Mouse (Mus musculus) limb, embryonic 15.5 days (tissue): Measurements from ENCODE around the gene Gzmg. TPM values are rescaled to one million over a fixed set of nuclear protein-coding genes. Genes with fewer than 3 reads are reported as not detected.
"Not testable (repeated sequence)": the region's sequence is repeated elsewhere in the genome, so short reads cannot be mapped to it uniquely, and the experiment has no call there.

ENCODE experiments used
- ATAC-seq: fragments of 200-750 bp; cut with Nextera tagmentation; 2 replicates; pipeline ENCODE4 v1.8.0; 2017; ENCODE audit warnings: low read depth, moderate TSS enrichment; ENCODE audit not compliant: insufficient number of reproducible peaks, low FRiP score, low TSS enrichment
- H3K27ac ChIP-seq: fragments of 300-500 bp; sonication (generic); 2 replicates; pipeline ENCODE4 v1.5.1; 2015; ENCODE audit warnings: moderate library complexity, mild to moderate bottlenecking, inconsistent platforms
- H3K27me3 ChIP-seq: fragments of 300-500 bp; sonication (generic); 2 replicates; pipeline ENCODE4 v1.6.1; 2015; ENCODE audit warnings: inconsistent platforms
- H3K36me3 ChIP-seq: fragments of 300-500 bp; sonication (generic); 2 replicates; pipeline ENCODE4 v1.6.1; 2015; ENCODE audit warnings: inconsistent platforms
- H3K4me1 ChIP-seq: fragments of 300-500 bp; sonication (generic); 2 replicates; pipeline ENCODE4 v1.6.1; 2015; ENCODE audit warnings: inconsistent platforms
- H3K4me2 ChIP-seq: fragments of 300-500 bp; sonication (generic); 2 replicates; pipeline ENCODE4 v1.6.1; 2015; ENCODE audit warnings: mild to moderate bottlenecking, inconsistent platforms
- H3K4me3 ChIP-seq: fragments of 300-500 bp; sonication (generic); 2 replicates; pipeline ENCODE4 v1.5.1; 2015; ENCODE audit warnings: mild to moderate bottlenecking, inconsistent platforms
- H3K9ac ChIP-seq: fragments of 300-500 bp; sonication (generic); 2 replicates; pipeline ENCODE4 v1.6.1; 2015; ENCODE audit warnings: inconsistent platforms
- H3K9me3 ChIP-seq: fragments of 300-500 bp; sonication (generic); 2 replicates; pipeline ENCODE4 v1.6.1; 2016; ENCODE audit warnings: inconsistent platforms
- WGBS: fragments of 180-500 bp; shearing (Covaris S2); methylation state at CpG from one replicate; pipeline ENCODE4 v1.1.7; 2015; 5-methylcytosine and 5-hydroxymethylcytosine counted together
- polyA plus RNA-seq: library from polyadenylated mRNA; unstranded; fragments of >200 nt; fragmentation: Nextera tagmentation; extraction: Ambion mirVana; gene quantifications from 2 replicates; pipeline ENCODE4 v1.2.1, GENCODE M21; 2015

The Gzmg gene
- not detected in 2 replicates for polyA plus RNA-seq

- not testable (repeated sequence) for H3K27ac ChIP-seq, H3K4me2 ChIP-seq, H3K4me1 ChIP-seq, H3K36me3 ChIP-seq, ATAC-seq, H3K9me3 ChIP-seq, H3K4me3 ChIP-seq, H3K9ac ChIP-seq, H3K27me3 ChIP-seq
- WGBS: 78% methylated on average over 2 of the region's 2 CpGs
Observed at GRCm38 (mm10) chr14:56159479-56159878, at the start of gene Gzmg. Gzmg (minus strand) TSS chr14:56159579.

- H3K4me2 ChIP-seq: no peak overlapping the region
- ATAC-seq: no peak
- H3K9ac ChIP-seq: no peak overlapping the region
- no peaks in the 10 kb centered on the region for H3K4me1 ChIP-seq
- H3K27me3 ChIP-seq: no peaks in the 10 kb centered on the region
- no peak overlapping the region for H3K27ac ChIP-seq
- WGBS: 83% methylated on average over 1 of the region's 1 CpGs
- H3K4me3 ChIP-seq: no peak overlapping the region
- H3K36me3 ChIP-seq: no peaks in the 10 kb centered on the region
- no peaks in the 10 kb centered on the region for H3K9me3 ChIP-seq
Observed at GRCm38 (mm10) chr14:56205613-56206012, 46.2 kb upstream of the Gzmg start.

GRCm38 (mm10) chr14:56205021-56205420 is 45.6 kb upstream of the Gzmg start:
- H3K9ac ChIP-seq, ATAC-seq, H3K27ac ChIP-seq, H3K4me1 ChIP-seq, H3K9me3 ChIP-seq, H3K27me3 ChIP-seq, H3K4me3 ChIP-seq, H3K36me3 ChIP-seq, H3K4me2 ChIP-seq: not testable (repeated sequence)
- 32% methylated on average over 5 of the region's 5 CpGs for WGBS

DNA sequence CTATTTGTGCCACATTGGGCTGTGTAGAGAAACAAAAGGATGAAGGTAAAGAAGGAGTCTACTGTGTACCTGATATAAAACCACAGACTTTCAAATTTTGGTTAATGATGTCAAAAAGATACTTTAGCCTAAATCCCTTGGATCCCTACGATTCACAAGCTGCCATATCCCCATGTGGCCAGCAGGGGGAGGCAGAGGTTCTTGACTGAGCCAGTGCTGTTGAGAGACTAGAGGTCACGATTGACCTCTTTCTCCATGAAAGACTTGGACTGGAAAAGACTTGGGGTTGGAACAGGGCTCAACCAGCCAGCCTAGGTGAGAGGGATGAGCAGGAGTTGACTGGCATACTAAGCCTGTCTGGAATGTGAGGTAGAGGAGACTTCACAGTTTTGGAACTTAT is 44.6 kb upstream of the Gzmg start:
- H3K27ac ChIP-seq: no peak overlapping the region

GRCm38 (mm10) chr14:56186946-56187345 is 27.6 kb upstream of the Gzmg start:
- no peaks in the 10 kb centered on the region for H3K4me1 ChIP-seq
- 62% methylated on average over 6 of the region's 6 CpGs for WGBS
- H3K9me3 ChIP-seq: no peaks in the 10 kb centered on the region
- H3K9ac ChIP-seq: no peak overlapping the region
- no peak overlapping the region for H3K27ac ChIP-seq
- H3K4me3 ChIP-seq: no peak overlapping the region
- no peak overlapping the region for H3K4me2 ChIP-seq
- H3K27me3 ChIP-seq: no peaks in the 10 kb centered on the region
- no peak for ATAC-seq
- H3K36me3 ChIP-seq: no peaks in the 10 kb centered on the region

More for the DNA sequence above, 44.6 kb upstream of the Gzmg start:
- no peaks in the 10 kb centered on the region for H3K27me3 ChIP-seq
- H3K9me3 ChIP-seq: no peaks in the 10 kb centered on the region
- H3K36me3 ChIP-seq: no peaks in the 10 kb centered on the region
- H3K4me2 ChIP-seq: no peak overlapping the region
- WGBS: 8% methylated on average over 2 of the region's 2 CpGs
- H3K9ac ChIP-seq: no peak overlapping the region
- no peaks in the 10 kb centered on the region for H3K4me1 ChIP-seq
- no peak for ATAC-seq
- H3K4me3 ChIP-seq: no peak overlapping the region

DNA sequence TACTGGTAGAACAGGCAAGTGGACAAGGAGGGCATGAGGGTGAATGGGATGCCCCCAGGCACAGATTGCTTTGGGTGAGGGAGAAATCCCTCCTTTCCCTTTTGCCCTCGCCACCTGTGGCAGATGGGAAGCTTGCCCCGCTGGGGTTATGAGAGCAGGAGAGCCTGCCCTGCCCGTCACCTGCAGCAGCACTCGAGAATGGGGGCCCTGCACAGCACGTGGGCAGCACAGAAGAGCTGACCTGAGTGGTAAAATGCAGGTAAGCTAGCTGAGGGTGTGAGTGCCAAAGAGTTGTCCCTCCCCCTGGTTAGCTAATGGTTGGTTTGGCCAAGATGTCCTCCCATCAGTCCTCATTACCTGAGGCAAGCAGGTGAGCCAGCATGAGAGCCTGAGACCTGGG is 27.1 kb upstream of the Gzmg start:
- ATAC-seq: no peak
- Histone ChIP-seq H3K9me3 (no peaks in the 10 kb centered on the region), H3K4me2 (no peak overlapping the region), H3K36me3 (no peaks in the 10 kb centered on the region), H3K4me1 (no peaks in the 10 kb centered on the region), H3K27me3 (no peaks in the 10 kb centered on the region), H3K9ac (no peak overlapping the region), H3K27ac (no peak overlapping the region), H3K4me3 (no peak overlapping the region)
- 73% methylated on average over 5 of the region's 5 CpGs for WGBS

DNA sequence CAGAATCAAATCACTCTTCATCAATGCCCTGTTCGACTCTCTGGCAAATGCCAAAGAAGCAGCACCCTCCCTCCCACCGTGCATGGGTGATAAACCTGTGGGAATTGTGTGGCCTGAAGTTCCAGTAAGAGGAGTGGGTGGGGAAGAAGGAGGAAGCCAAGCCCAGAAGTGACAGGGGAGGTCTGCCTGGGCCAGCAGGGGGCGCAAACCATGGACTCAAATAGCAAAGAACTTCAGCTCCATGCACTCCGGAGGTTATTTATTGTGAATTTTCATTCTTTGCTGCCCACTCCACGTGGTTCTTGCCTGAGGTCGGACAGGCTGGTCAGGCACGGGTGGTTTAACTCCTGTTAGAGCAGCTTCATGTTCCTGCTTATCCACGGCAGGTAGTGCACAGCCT is 18.3 kb upstream of the Gzmg start:
- not testable (repeated sequence) for H3K9ac ChIP-seq, H3K27ac ChIP-seq, H3K36me3 ChIP-seq, H3K9me3 ChIP-seq, H3K4me3 ChIP-seq, H3K27me3 ChIP-seq, H3K4me2 ChIP-seq, ATAC-seq, H3K4me1 ChIP-seq
- WGBS: 19% methylated on average over 8 of the region's 8 CpGs

GRCm38 (mm10) chr14:56174499-56174898 is 15.1 kb upstream of the Gzmg start, which contains the start of gene Gzmn:
Gzmn (minus strand) TSS chr14:56174599.
- H3K4me2 ChIP-seq: no peak within 1 kb of the TSS
- H3K27ac ChIP-seq: no peak within 1 kb of the TSS
- H3K9me3 ChIP-seq: no peaks in the 10 kb centered on the region
- H3K9ac ChIP-seq: no peak within 1 kb of the TSS
- no peak within 1 kb of the TSS for H3K4me3 ChIP-seq
- H3K4me1 ChIP-seq: no peaks in the 10 kb centered on the region
- H3K36me3 ChIP-seq: no peaks in the 10 kb centered on the region
- 81% methylated on average over 5 of the region's 5 CpGs for WGBS
- no peaks in the 10 kb centered on the region for H3K27me3 ChIP-seq
- ATAC-seq: no peak

- Histone ChIP-seq H3K4me1 (no peaks in the 10 kb centered on the region), H3K27ac (no peak overlapping the region), H3K4me3 (no peak overlapping the region), H3K36me3 (no peaks in the 10 kb centered on the region), H3K9me3 (no peaks in the 10 kb centered on the region), H3K4me2 (no peak overlapping the region), H3K9ac (no peak overlapping the region), H3K27me3 (no peaks in the 10 kb centered on the region)
- 88% methylated on average over 6 of the region's 6 CpGs for WGBS
- no peak for ATAC-seq
Observed at GRCm38 (mm10) chr14:56173396-56173795, 14.0 kb upstream of the Gzmg start.

GRCm38 (mm10) chr14:56172744-56173143 is 13.4 kb upstream of the Gzmg start:
- no peaks in the 10 kb centered on the region for H3K4me1 ChIP-seq
- H3K9me3 ChIP-seq: no peaks in the 10 kb centered on the region
- H3K36me3 ChIP-seq: no peaks in the 10 kb centered on the region
- no peak overlapping the region for H3K27ac ChIP-seq
- H3K4me2 ChIP-seq: no peak overlapping the region
- H3K4me3 ChIP-seq: no peak overlapping the region
- no peaks in the 10 kb centered on the region for H3K27me3 ChIP-seq
- WGBS: 92% methylated on average over 5 of the region's 5 CpGs
- ATAC-seq: no peak
- H3K9ac ChIP-seq: no peak overlapping the region

GRCm38 (mm10) chr14:56168009-56168408 is 8.6 kb upstream of the Gzmg start:
- ATAC-seq: no peak
- Histone ChIP-seq H3K36me3 (no peaks in the 10 kb centered on the region), H3K27ac (no peak overlapping the region), H3K9me3 (no peaks in the 10 kb centered on the region), H3K4me3 (no peak overlapping the region), H3K27me3 (no peaks in the 10 kb centered on the region), H3K9ac (no peak overlapping the region), H3K4me1 (no peaks in the 10 kb centered on the region), H3K4me2 (no peak overlapping the region)
- WGBS: 80% methylated on average over 6 of the region's 6 CpGs

DNA sequence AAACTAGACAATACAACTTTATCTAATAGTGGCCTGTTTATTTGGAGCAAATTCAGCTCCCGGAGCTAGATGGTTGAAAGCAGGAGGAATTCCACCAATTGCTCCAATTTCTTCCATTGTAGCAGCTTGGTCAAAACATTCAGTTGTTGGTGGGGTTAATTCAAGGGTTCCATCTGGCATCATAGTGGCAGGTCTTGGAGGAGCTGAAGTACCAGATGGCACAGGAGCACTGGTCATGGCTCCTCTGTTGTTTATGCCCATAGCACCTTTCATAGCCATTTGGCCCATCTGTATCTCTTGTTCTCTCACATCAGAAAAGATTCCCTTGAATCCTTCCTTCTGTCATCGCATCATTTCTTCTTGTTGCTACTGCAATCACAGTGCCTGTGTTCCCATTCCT is 2.7 kb upstream of the Gzmg start:
- WGBS: 78% methylated on average over 2 of the region's 2 CpGs
- no peak overlapping the region for H3K4me2 ChIP-seq
- ATAC-seq: no peak
- no peaks in the 10 kb centered on the region for H3K36me3 ChIP-seq
- H3K9ac ChIP-seq: no peak overlapping the region
- no peak overlapping the region for H3K4me3 ChIP-seq
- H3K9me3 ChIP-seq: no peaks in the 10 kb centered on the region
- no peak overlapping the region for H3K27ac ChIP-seq
- H3K4me1 ChIP-seq: no peaks in the 10 kb centered on the region
- H3K27me3 ChIP-seq: no peaks in the 10 kb centered on the region

GRCm38 (mm10) chr14:56155340-56155739 is 4.0 kb downstream of the Gzmg start:
- Histone ChIP-seq H3K4me1 (no peaks in the 10 kb centered on the region), H3K9ac (no peak overlapping the region), H3K4me3 (no peak overlapping the region), H3K9me3 (no peaks in the 10 kb centered on the region), H3K27me3 (no peaks in the 10 kb centered on the region), H3K36me3 (no peaks in the 10 kb centered on the region), H3K4me2 (no peak overlapping the region), H3K27ac (no peak overlapping the region)
- ATAC-seq: no peak
- 56% methylated on average over 2 of the region's 2 CpGs for WGBS
